Mouse (Mus musculus): ENCODE results near the gene Ccin.

GRCm38 (mm10) chr4:43976223-43976740 is 7.0 kb upstream of the Ccin start:
- TF ChIP-seq CTCF (IDR thresholded peaks at IDR 0.05 in 2 of 3, conservative IDR thresholded peaks at IDR 0.05 in 1 of 3; ENCODE audit: control insufficient read depth in 1 of 3, insufficient read depth in 1 of 3, low read depth in 2 of 3, low read length in 3 of 3, poor library complexity in 1 of 3, severe bottlenecking in 1 of 3) = no peak
- TF ChIP-seq POLR2A (IDR thresholded peaks at IDR 0.05; ENCODE audit: control insufficient read depth in 1 of 2, insufficient read depth in 1 of 2, low read depth in 1 of 2, low read length in 2 of 2, poor library complexity in 1 of 2) = no peak
- TF ChIP-seq POLR2AphosphoS5 (IDR thresholded peaks at IDR 0.05; ENCODE audit: borderline replicate concordance, low read depth, low read length) = no peak
- TF ChIP-seq EP300 (IDR thresholded peaks at IDR 0.05; ENCODE audit: low read depth in 1 of 2, low read length in 2 of 2) = no peak
- no peak for TF ChIP-seq UBTF (IDR thresholded peaks at IDR 0.05; ENCODE audit: borderline replicate concordance, insufficient read depth, low read depth, low read length)
- no peak for TF ChIP-seq CHD2 (IDR thresholded peaks at IDR 0.05; ENCODE audit: low read length)
- TF ChIP-seq HCFC1 (IDR thresholded peaks at IDR 0.05; ENCODE audit: low read depth, low read length) = no peak
- no peak for TF ChIP-seq GATA1 (IDR thresholded peaks at IDR 0.05; ENCODE audit: low read depth, low read length)
- TF ChIP-seq CHD1 (IDR thresholded peaks at IDR 0.05; ENCODE audit: low read depth, low read length) = no peak
- no peak for TF ChIP-seq TBP (IDR thresholded peaks at IDR 0.05; ENCODE audit: low read depth, low read length)
- TF ChIP-seq SIN3A (IDR thresholded peaks at IDR 0.05; ENCODE audit: low read length) = no peak
